In the genomic region with DNA sequence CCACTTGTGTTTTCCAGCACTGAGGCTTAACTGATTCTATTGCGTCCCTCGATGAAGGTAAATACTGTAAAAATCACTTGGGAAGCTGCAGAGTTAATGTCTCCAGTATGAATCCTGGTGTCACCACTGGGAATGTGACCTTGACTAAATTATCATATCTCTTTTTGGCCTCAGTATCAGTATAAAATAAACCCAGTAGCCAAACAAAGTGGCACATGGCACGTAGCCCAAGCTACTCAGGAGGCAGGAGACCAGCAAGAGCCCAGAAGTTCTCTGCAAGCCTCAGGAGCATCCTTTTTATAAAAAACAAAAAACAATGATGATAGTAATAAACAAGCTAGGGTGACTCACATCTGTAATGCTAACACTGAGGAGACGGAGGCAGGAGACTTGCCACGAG, we compare ENCODE assay signal across 8 mouse cellular contexts. TPM values are rescaled to one million over a fixed set of nuclear protein-coding genes. Genes with fewer than 3 reads are reported as not detected.
DNase-seq lines count a peak whose midpoint lies in the region; ATAC-seq and TF ChIP-seq lines count a peak whose summit lies in the region.

No protein-coding gene starts in this region.

- no peak for TF ChIP-seq RAD21 in MEL (IDR thresholded peaks at IDR 0.05; ENCODE audit: low read depth, low read length)

- H3K79me2 ChIP-seq in MEL (ENCODE audit: control insufficient read depth, insufficient read depth, low read length, poor library complexity): peaks cover 35% of the 10 kb centered on the region

- peaks cover 34% of the 10 kb centered on the region for H3K4me1 ChIP-seq in hindbrain, embryonic 10.5 days (replicated peaks)
- H3K4me1 ChIP-seq in hindbrain, embryonic 11.5 days (replicated peaks; ENCODE audit: control insufficient read depth, insufficient read depth, low read length): no peaks in the 10 kb centered on the region
- H3K4me1 ChIP-seq in MEL (ENCODE audit: control insufficient read depth in 1 of 2, insufficient read depth in 2 of 2, low read length in 2 of 2): peaks cover 8 to 15% of the 10 kb centered on the region in 2 experiments
- peaks cover 15% of the 10 kb centered on the region for H3K4me1 ChIP-seq in forebrain, embryonic 16.5 days (replicated peaks; ENCODE audit: control insufficient read depth, insufficient read depth, low read length)
- peaks cover 17% of the 10 kb centered on the region for H3K4me1 ChIP-seq in limb, embryonic 14.5 days (ENCODE audit: control insufficient read depth, insufficient read depth, low read length)
- H3K4me1 ChIP-seq in thymus, adult 2 months (replicated peaks; ENCODE audit: control insufficient read depth, insufficient read depth, low read length): peaks cover 2% of the 10 kb centered on the region; the same call in 1 of the 2 replicates

- no peaks in the 10 kb centered on the region for H3K9me3 ChIP-seq in hindbrain, embryonic 10.5 days
- no peaks in the 10 kb centered on the region for H3K9me3 ChIP-seq in hindbrain, embryonic 11.5 days (ENCODE audit: control insufficient read depth, low read length)
- H3K9me3 ChIP-seq in MEL (replicated peaks; ENCODE audit: insufficient read depth, low read length): no peaks in the 10 kb centered on the region
- no peaks in the 10 kb centered on the region for H3K9me3 ChIP-seq in forebrain, embryonic 16.5 days (ENCODE audit: control insufficient read depth, low read length)
- no peaks in the 10 kb centered on the region for H3K9me3 ChIP-seq in limb, embryonic 14.5 days (ENCODE audit: control insufficient read depth, low read length)

- no peaks in the 10 kb centered on the region for H3K36me3 ChIP-seq in hindbrain, embryonic 10.5 days
- H3K36me3 ChIP-seq in hindbrain, embryonic 11.5 days (ENCODE audit: control insufficient read depth, insufficient read depth, low read length): no peaks in the 10 kb centered on the region
- H3K36me3 ChIP-seq in MEL (ENCODE audit: control insufficient read depth in 1 of 2, insufficient read depth in 2 of 2, low read length in 2 of 2): peaks cover 0 to 23% of the 10 kb centered on the region in 2 experiments; a peak in 3 of 4 replicates
- no peaks in the 10 kb centered on the region for H3K36me3 ChIP-seq in forebrain, embryonic 16.5 days (ENCODE audit: control insufficient read depth, insufficient read depth)
- no peaks in the 10 kb centered on the region for H3K36me3 ChIP-seq in limb, embryonic 14.5 days (ENCODE audit: control insufficient read depth, insufficient read depth, low read length)
- no peaks in the 10 kb centered on the region for H3K36me3 ChIP-seq in thymus, adult 2 months (ENCODE audit: control insufficient read depth, insufficient read depth, low read length)

- H3K27ac ChIP-seq in hindbrain, embryonic 10.5 days: peak overlapping the region; percentile 100
- no peak overlapping the region for H3K27ac ChIP-seq in hindbrain, embryonic 11.5 days (ENCODE audit: low read depth, low read length)
- H3K27ac ChIP-seq in MEL (ENCODE audit: control insufficient read depth, low read depth, low read length): no peak overlapping the region
- H3K27ac ChIP-seq in forebrain, embryonic 16.5 days (ENCODE audit: low read length): peak overlapping the region; percentile 12; the same call in 1 of the 2 replicates
- H3K27ac ChIP-seq in limb, embryonic 14.5 days (replicated peaks; ENCODE audit: low read depth, low read length): no peak overlapping the region
- H3K27ac ChIP-seq in thymus, adult 2 months (ENCODE audit: control insufficient read depth, insufficient read depth, low read length): no peak overlapping the region

- peak overlapping the region; percentile 91; the same call in 1 of the 2 replicates for H3K4me3 ChIP-seq in hindbrain, embryonic 10.5 days
- H3K4me3 ChIP-seq in hindbrain, embryonic 11.5 days (ENCODE audit: low read depth, low read length): no peak overlapping the region
- H3K4me3 ChIP-seq in MEL (ENCODE audit: control insufficient read depth in 1 of 2, insufficient read depth in 1 of 2, low read depth in 2 of 2, low read length in 2 of 2): peak overlapping the region in 1 of 2 experiments; percentile 87; a peak in 2 of 4 replicates
- no peak overlapping the region for H3K4me3 ChIP-seq in forebrain, embryonic 16.5 days (replicated peaks; ENCODE audit: low read length)
- peak overlapping the region; percentile 70; the same call in 1 of the 2 replicates for H3K4me3 ChIP-seq in limb, embryonic 14.5 days (replicated peaks; ENCODE audit: low read length)
- no peak overlapping the region for H3K4me3 ChIP-seq in thymus, adult 2 months (ENCODE audit: control insufficient read depth, insufficient read depth, low read length)

- no peaks in the 10 kb centered on the region for H3K27me3 ChIP-seq in hindbrain, embryonic 10.5 days (ENCODE audit: insufficient read depth, poor library complexity, severe bottlenecking)
- H3K27me3 ChIP-seq in hindbrain, embryonic 11.5 days (ENCODE audit: control insufficient read depth, insufficient read depth, low read length): no peaks in the 10 kb centered on the region
- H3K27me3 ChIP-seq in MEL (ENCODE audit: control insufficient read depth in 1 of 2, insufficient read depth in 2 of 2, low read length in 2 of 2): no peaks in the 10 kb centered on the region
- no peaks in the 10 kb centered on the region for H3K27me3 ChIP-seq in forebrain, embryonic 16.5 days (replicated peaks; ENCODE audit: control insufficient read depth, insufficient read depth, low read length)
- no peaks in the 10 kb centered on the region for H3K27me3 ChIP-seq in limb, embryonic 14.5 days (ENCODE audit: control insufficient read depth, insufficient read depth, low read length)
- H3K27me3 ChIP-seq in thymus, adult 2 months (ENCODE audit: control insufficient read depth, insufficient read depth, low read length): no peaks in the 10 kb centered on the region

- 75% methylated on average over 5 of the region's 5 CpGs for WGBS in hindbrain, embryonic 10.5 days
- WGBS in hindbrain, embryonic 11.5 days: 79% methylated on average over 5 of the region's 5 CpGs
- WGBS in forebrain, embryonic 16.5 days: 62% methylated on average over 5 of the region's 5 CpGs
- WGBS in limb, embryonic 14.5 days: 77% methylated on average over 5 of the region's 5 CpGs
- 93% methylated on average over 5 of the region's 5 CpGs for WGBS in thymus, adult 2 months

- no peak for TF ChIP-seq EP300 in MEL (IDR thresholded peaks at IDR 0.05; ENCODE audit: low read depth in 1 of 2, low read length in 2 of 2)

- H3K9ac ChIP-seq in hindbrain, embryonic 11.5 days (ENCODE audit: low read depth, low read length): no peak overlapping the region; the same call in 1 of the 2 replicates
- H3K9ac ChIP-seq in MEL (ENCODE audit: control insufficient read depth, low read depth, low read length, poor library complexity, severe bottlenecking): peak overlapping the region; percentile 92
- H3K9ac ChIP-seq in forebrain, embryonic 16.5 days (replicated peaks; ENCODE audit: low read depth, low read length): peak overlapping the region; percentile 25; the same call in 1 of the 2 replicates
- no peak overlapping the region for H3K9ac ChIP-seq in limb, embryonic 14.5 days (ENCODE audit: low read depth, low read length, severe bottlenecking)

- no peak for TF ChIP-seq CTCF in MEL (IDR thresholded peaks at IDR 0.05 in 2 of 3, conservative IDR thresholded peaks at IDR 0.05 in 1 of 3; ENCODE audit: control insufficient read depth in 1 of 3, insufficient read depth in 1 of 3, low read depth in 2 of 3, low read length in 3 of 3, poor library complexity in 1 of 3, severe bottlenecking in 1 of 3)
- no peak for TF ChIP-seq CTCF in thymus, adult 2 months (IDR thresholded peaks at IDR 0.05; ENCODE audit: borderline replicate concordance, control insufficient read depth, extremely low read depth, insufficient read depth, low read length, poor library complexity)

- H3K4me2 ChIP-seq in hindbrain, embryonic 11.5 days (replicated peaks; ENCODE audit: low read depth, low read length): no peak overlapping the region
- H3K4me2 ChIP-seq in forebrain, embryonic 16.5 days (ENCODE audit: low read length): no peak overlapping the region
- H3K4me2 ChIP-seq in limb, embryonic 14.5 days (replicated peaks; ENCODE audit: low read depth, low read length, severe bottlenecking): 0 out of 2 replicates have a peak overlapping the region, but pooled peaks have one; percentile 86

- ATAC-seq in hindbrain, embryonic 11.5 days (ENCODE audit: low FRiP score): no peak
- no peak for ATAC-seq in forebrain, embryonic 16.5 days
- no peak for ATAC-seq in limb, embryonic 14.5 days (ENCODE audit: low FRiP score, low read depth)

- no peak for TF ChIP-seq POLR2A in MEL (IDR thresholded peaks at IDR 0.05; ENCODE audit: control insufficient read depth in 1 of 2, insufficient read depth in 1 of 2, low read depth in 1 of 2, low read length in 2 of 2, poor library complexity in 1 of 2)
- TF ChIP-seq POLR2A in limb, embryonic 14.5 days (IDR thresholded peaks at IDR 0.05; ENCODE audit: borderline replicate concordance, extremely low read depth, insufficient read depth, insufficient read length): no peak
- TF ChIP-seq POLR2A in thymus, adult 2 months (IDR thresholded peaks at IDR 0.05; ENCODE audit: control insufficient read depth, extremely low read depth, insufficient read depth, low read length, poor library complexity): no peak

- DNase-seq in hindbrain, embryonic 10.5 days (ENCODE audit: low spot score): no peak
- DNase-seq in hindbrain, embryonic 11.5 days (ENCODE audit: low spot score): no peak
- peak; percentile 34 for DNase-seq in MEL (ENCODE audit: low read depth, low spot score)
- DNase-seq in limb, embryonic 14.5 days (ENCODE audit: low spot score): no peak
- DNase-seq in thymus, adult 2 months: no peak
- no peak for DNase-seq in kidney, postnatal 10 days
- DNase-seq in layer of hippocampus, adult 11-12 months (ENCODE audit: low spot score): no peak

RNA-seq across cellular contexts. Expression of gene Pafah1b1, which starts 0.7 kb away (rescaled TPM):
- polyA plus RNA-seq in hindbrain, embryonic 10.5 days (2016; fragmentation: Nextera tagmentation; extraction: Ambion mirVana): 49.5 and 54.0 TPM in 2 replicates
- 106 and 118 TPM in 2 replicates for polyA plus RNA-seq in hindbrain, embryonic 11.5 days (2014; fragmentation: Nextera tagmentation; extraction: Ambion mirVana)
- total RNA-seq in MEL (2012; rRNA removed): 65.8 and 67.4 TPM in 2 replicates
- 10 to 100 TPM in 1 of 2 experiments, not detected in 1; 54.5 TPM for polyA plus RNA-seq in MEL (2012; ENCODE audit: insufficient read depth in 1 of 2, insufficient read length in 2 of 2, low read depth in 1 of 2, low replicate concordance in 2 of 2, missing spikeins in 1 of 2)
- polyA plus RNA-seq in forebrain, embryonic 16.5 days (2015; fragmentation: Nextera tagmentation; extraction: Ambion mirVana): 48.9 and 51.2 TPM in 2 replicates
- 54.1 and 57.6 TPM in 2 replicates for polyA plus RNA-seq in limb, embryonic 14.5 days (2012; rRNA removed)
- polyA plus RNA-seq in limb, embryonic 14.5 days (2014; fragmentation: Nextera tagmentation; extraction: Ambion mirVana): 67.0 and 68.1 TPM in 2 replicates
- 24.4 and 27.2 TPM in 2 replicates for polyA plus RNA-seq in thymus, adult 2 months (2012; rRNA removed)

RNA-seq across cellular contexts. Expression of gene Mettl16, which starts 45.4 kb away (rescaled TPM):
- polyA plus RNA-seq in hindbrain, embryonic 10.5 days (2016; fragmentation: Nextera tagmentation; extraction: Ambion mirVana): 47.5 and 70.2 TPM in 2 replicates
- 45.0 and 46.8 TPM in 2 replicates for polyA plus RNA-seq in hindbrain, embryonic 11.5 days (2014; fragmentation: Nextera tagmentation; extraction: Ambion mirVana)
- 110 and 116 TPM in 2 replicates for total RNA-seq in MEL (2012; rRNA removed)
- 10 to 100 TPM in 1 of 2 experiments, not detected in 1; 76.3 TPM for polyA plus RNA-seq in MEL (2012; ENCODE audit: insufficient read depth in 1 of 2, insufficient read length in 2 of 2, low read depth in 1 of 2, low replicate concordance in 2 of 2, missing spikeins in 1 of 2)
- 57.5 and 58.7 TPM in 2 replicates for polyA plus RNA-seq in forebrain, embryonic 16.5 days (2015; fragmentation: Nextera tagmentation; extraction: Ambion mirVana)
- polyA plus RNA-seq in limb, embryonic 14.5 days (2012; rRNA removed): 11.3 and 17.0 TPM in 2 replicates
- 30.9 and 33.7 TPM in 2 replicates for polyA plus RNA-seq in limb, embryonic 14.5 days (2014; fragmentation: Nextera tagmentation; extraction: Ambion mirVana)
- 3.2 and 5.3 TPM in 2 replicates for polyA plus RNA-seq in thymus, adult 2 months (2012; rRNA removed)

Comparison
In these comparisons a context has a peak if more than half of its experiments do, and no peak if none do; other contexts are left out.
1. H3K27ac ChIP-seq: peak in hindbrain, embryonic 10.5 days (single experiment) and forebrain, embryonic 16.5 days (single experiment); none in hindbrain, embryonic 11.5 days (single experiment), MEL (single experiment), limb, embryonic 14.5 days (single experiment) and thymus, adult 2 months (single experiment).
2. H3K4me3 ChIP-seq: peak in hindbrain, embryonic 10.5 days (single experiment) and limb, embryonic 14.5 days (single experiment); none in hindbrain, embryonic 11.5 days (single experiment), forebrain, embryonic 16.5 days (single experiment) and thymus, adult 2 months (single experiment).
3. H3K9ac ChIP-seq: peak in MEL (single experiment) and forebrain, embryonic 16.5 days (single experiment); none in hindbrain, embryonic 11.5 days (single experiment) and limb, embryonic 14.5 days (single experiment).